Mouse (Mus musculus): ENCODE data around the gene Vmn2r59. TPM values are rescaled to one million over a fixed set of nuclear protein-coding genes. Genes with fewer than 3 reads are reported as not detected.
"Not testable (repeated sequence)": the region's sequence is repeated elsewhere in the genome, so short reads cannot be mapped to it uniquely, and the experiment has no call there.

Gene Vmn2r59
- polyA plus RNA-seq (2015; fragmentation: Nextera tagmentation; extraction: Ambion mirVana) = not detected in 2 replicates

DNA sequence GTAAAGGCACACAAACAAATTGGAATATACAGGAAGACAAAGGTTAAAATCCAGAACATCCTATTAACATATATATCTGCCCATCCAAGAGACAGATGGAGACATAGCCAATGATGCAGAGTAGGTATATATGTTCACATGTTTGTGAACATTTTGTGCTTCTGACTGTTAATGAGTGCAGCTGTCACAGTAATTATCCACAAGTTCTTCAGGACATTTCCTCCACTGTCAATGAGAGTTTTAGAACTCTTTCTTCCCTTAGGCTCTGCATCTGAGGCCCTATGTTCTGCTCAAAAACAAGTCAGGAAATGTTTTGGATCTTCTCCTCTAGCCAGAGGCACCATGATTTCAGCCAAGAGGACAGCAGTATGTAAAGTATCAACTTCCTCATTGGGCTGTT is at the start of gene Vmn2r59:
Vmn2r59 (minus strand) TSS at position 101 of the 400 bp plus-strand sequence.
- H3K4me1 ChIP-seq (ENCODE audit: control insufficient read depth, insufficient read depth, low read length) = no peaks in the 10 kb centered on the region
- no peaks in the 10 kb centered on the region for H3K36me3 ChIP-seq (ENCODE audit: control insufficient read depth, insufficient read depth)
- no peaks in the 10 kb centered on the region for H3K27me3 ChIP-seq (ENCODE audit: control insufficient read depth, insufficient read depth, low read length)
- H3K9ac ChIP-seq (ENCODE audit: low read length) = no peak within 1 kb of the TSS
- ATAC-seq (replicated peaks; ENCODE audit: extremely low read depth, insufficient read depth, low FRiP score) = no peak
- no peak within 1 kb of the TSS for H3K4me3 ChIP-seq (ENCODE audit: low read length)
- no peak within 1 kb of the TSS for H3K27ac ChIP-seq (ENCODE audit: low read length)
- no peak within 1 kb of the TSS for H3K4me2 ChIP-seq (ENCODE audit: low read depth, low read length)
- H3K9me3 ChIP-seq (replicated peaks; ENCODE audit: control insufficient read depth, low read length) = peaks cover 5% of the 10 kb centered on the region; the same call in 1 of the 2 replicates

DNA sequence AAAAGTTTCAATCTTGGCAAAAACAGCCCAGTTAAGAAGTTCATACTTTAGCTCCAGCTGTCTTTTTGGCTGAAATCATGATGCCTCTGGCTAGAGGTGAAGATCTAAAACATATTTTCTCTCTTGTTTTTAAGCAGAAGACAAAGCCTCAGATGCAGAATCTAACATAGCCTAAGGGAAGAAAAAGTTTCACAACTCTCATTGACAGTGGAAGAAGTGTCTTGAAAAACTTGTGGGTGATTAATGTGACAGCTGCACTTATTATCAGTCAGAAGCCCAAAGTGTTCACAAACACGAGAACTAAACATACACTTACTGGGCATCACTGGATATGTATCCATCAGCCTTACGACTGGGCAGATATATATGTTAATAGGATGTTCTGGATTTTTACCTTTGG is 48.6 kb upstream of the Vmn2r59 start, which contains the start of gene Vmn2r60:
Vmn2r60 (plus strand) TSS at position 301 of the 400 bp plus-strand sequence.
- Histone ChIP-seq H3K4me3 (ENCODE audit: low read length) (no peak within 1 kb of the TSS), H3K27ac (ENCODE audit: low read length) (no peak within 1 kb of the TSS), H3K9ac (ENCODE audit: low read length) (no peak within 1 kb of the TSS), H3K36me3 (ENCODE audit: control insufficient read depth, insufficient read depth) (no peaks in the 10 kb centered on the region), H3K9me3 (replicated peaks; ENCODE audit: control insufficient read depth, low read length) (peaks cover under 1% of the 10 kb centered on the region), H3K4me1 (ENCODE audit: control insufficient read depth, insufficient read depth, low read length) (no peaks in the 10 kb centered on the region), H3K4me2 (ENCODE audit: low read depth, low read length) (no peak within 1 kb of the TSS), H3K27me3 (ENCODE audit: control insufficient read depth, insufficient read depth, low read length) (no peaks in the 10 kb centered on the region)
- 61% methylated on average over 2 of the region's 2 CpGs for WGBS
- ATAC-seq (replicated peaks; ENCODE audit: extremely low read depth, insufficient read depth, low FRiP score) = no peak

DNA sequence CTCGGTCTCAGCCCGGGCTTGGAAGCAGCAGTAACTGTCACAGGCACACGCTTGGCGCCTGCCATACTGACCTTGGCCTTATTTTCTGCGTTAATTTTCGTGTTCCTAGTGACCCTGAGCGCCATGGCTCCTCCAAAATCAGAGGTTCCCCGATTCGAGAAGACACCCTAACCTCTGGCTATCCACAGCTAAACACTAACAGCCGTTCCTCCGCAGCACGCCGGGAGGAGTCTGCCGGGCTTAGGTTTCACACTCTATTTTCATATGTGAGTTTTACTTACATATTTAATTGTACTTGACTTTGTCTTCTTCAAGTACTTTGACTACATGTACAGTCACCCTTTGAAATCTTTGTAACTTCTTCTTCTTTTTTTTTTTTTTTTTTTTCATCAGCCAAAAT is 48.2 kb upstream of the Vmn2r59 start:
- H3K9me3 ChIP-seq (replicated peaks; ENCODE audit: control insufficient read depth, low read length); ATAC-seq (replicated peaks; ENCODE audit: extremely low read depth, insufficient read depth, low FRiP score); H3K27ac ChIP-seq (ENCODE audit: low read length); H3K36me3 ChIP-seq (ENCODE audit: control insufficient read depth, insufficient read depth); H3K4me2 ChIP-seq (ENCODE audit: low read depth, low read length); H3K4me3 ChIP-seq (ENCODE audit: low read length); H3K9ac ChIP-seq (ENCODE audit: low read length); H3K4me1 ChIP-seq (ENCODE audit: control insufficient read depth, insufficient read depth, low read length); H3K27me3 ChIP-seq (ENCODE audit: control insufficient read depth, insufficient read depth, low read length): not testable (repeated sequence)
- WGBS = 71% methylated on average over 13 of the region's 14 CpGs

Other genes with a start within 250 kb of the Vmn2r59 start
- not detected in 2 replicates for gene Vmn2r58, start 186.3 kb downstream of the Vmn2r59 start, polyA plus RNA-seq (2015; fragmentation: Nextera tagmentation; extraction: Ambion mirVana)
- gene Vmn2r60, start 48.7 kb upstream of the Vmn2r59 start, polyA plus RNA-seq (2015; fragmentation: Nextera tagmentation; extraction: Ambion mirVana) = not detected in 2 replicates
- gene Vmn2r61, start 201.0 kb upstream of the Vmn2r59 start, polyA plus RNA-seq (2015; fragmentation: Nextera tagmentation; extraction: Ambion mirVana) = not detected in 2 replicates